Mouse (Mus musculus) heart, embryonic 16.5 days (tissue): ENCODE results near the gene Wwox. TPM values are rescaled to one million over a fixed set of nuclear protein-coding genes. Genes with fewer than 3 reads are reported as not detected.

Experiments used
- ATAC-seq: fragments of 200-750 bp; cut with Nextera tagmentation; replicated peaks from 2 replicates; pipeline ENCODE4 v1.8.0; 2017; ENCODE audit warnings: moderate number of reproducible peaks; ENCODE audit not compliant: insufficient read depth, low FRiP score; ENCODE audit errors: extremely low read depth
- H3K27ac ChIP-seq: fragments of 300-500 bp; sonication (generic); 2 replicates; pipeline ENCODE4 v1.5.1; 2014; ENCODE audit warnings: mild to moderate bottlenecking, low read length, control low read depth, moderate library complexity
- H3K27me3 ChIP-seq: fragments of 300-500 bp; sonication (generic); 2 replicates; pipeline ENCODE4 v1.6.1; 2014; ENCODE audit warnings: low read length, mixed read lengths; ENCODE audit not compliant: control insufficient read depth, insufficient read depth
- H3K36me3 ChIP-seq: fragments of 300-500 bp; sonication (generic); 2 replicates; pipeline ENCODE4 v1.6.1; 2014; ENCODE audit not compliant: control insufficient read depth, insufficient read depth
- H3K4me1 ChIP-seq: fragments of 300-500 bp; sonication (generic); 2 replicates; pipeline ENCODE4 v1.6.1; 2014; ENCODE audit warnings: low read length, mixed read lengths; ENCODE audit not compliant: control insufficient read depth, insufficient read depth
- H3K4me2 ChIP-seq: fragments of 300-500 bp; sonication (generic); 2 replicates; pipeline ENCODE4 v1.6.1; 2014; ENCODE audit warnings: low read depth, mild to moderate bottlenecking, control low read depth, low read length
- H3K4me3 ChIP-seq: fragments of 300-500 bp; sonication (generic); 2 replicates; pipeline ENCODE4 v1.5.1; 2014; ENCODE audit warnings: mild to moderate bottlenecking, control low read depth, low read length
- H3K9ac ChIP-seq: fragments of 300-500 bp; sonication (generic); 2 replicates; pipeline ENCODE4 v1.6.1; 2014; ENCODE audit warnings: low read length, control low read depth
- H3K9me3 ChIP-seq: fragments of 300-500 bp; sonication (generic); replicated peaks from 2 replicates; pipeline ENCODE4 v1.6.1; 2016; ENCODE audit warnings: low read length; ENCODE audit not compliant: control insufficient read depth
- WGBS: fragments of 180-500 bp; shearing (Covaris S2); extraction: QIAGEN DNeasy Blood & Tissue Kit; methylation state at CpG from one replicate; pipeline ENCODE4 v1.1.7; 2014; 5-methylcytosine and 5-hydroxymethylcytosine counted together
- polyA plus RNA-seq: library from polyadenylated mRNA; unstranded; fragments of >200 nt; fragmentation: Nextera tagmentation; extraction: Ambion mirVana; gene quantifications from 2 replicates; pipeline ENCODE4 v1.2.1, GENCODE M21; 2015

Gene Wwox
- polyA plus RNA-seq, 1 experiment from 2014 or later = 12.8 TPM

- no peak overlapping the region for H3K4me3 ChIP-seq
- WGBS = 66% methylated on average over 5 of the region's 5 CpGs
- no peak for ATAC-seq
- H3K36me3 ChIP-seq = no peaks in the 10 kb centered on the region
- no peaks in the 10 kb centered on the region for H3K27me3 ChIP-seq
- no peak overlapping the region for H3K27ac ChIP-seq
- peaks cover 7% of the 10 kb centered on the region; the same call in 1 of the 2 replicates for H3K9me3 ChIP-seq
- H3K9ac ChIP-seq = no peak overlapping the region
- H3K4me1 ChIP-seq = no peaks in the 10 kb centered on the region
- no peak overlapping the region for H3K4me2 ChIP-seq
These were observed 155.4 kb downstream of the Wwox start for GRCm38 (mm10) chr8:114594811-114595210.

- H3K4me1 ChIP-seq = no peaks in the 10 kb centered on the region
- no peak for ATAC-seq
- H3K9ac ChIP-seq = no peak overlapping the region
- 44% methylated on average over 10 of the region's 10 CpGs for WGBS
- no peak overlapping the region for H3K4me2 ChIP-seq
- no peak overlapping the region for H3K4me3 ChIP-seq
- no peaks in the 10 kb centered on the region for H3K27me3 ChIP-seq
- H3K27ac ChIP-seq = no peak overlapping the region
- no peaks in the 10 kb centered on the region for H3K36me3 ChIP-seq
- H3K9me3 ChIP-seq = peaks cover 7% of the 10 kb centered on the region; the same call in 1 of the 2 replicates
These were observed 160.1 kb downstream of the Wwox start for GRCm38 (mm10) chr8:114599555-114599954.

- peaks cover 7% of the 10 kb centered on the region; the same call in 1 of the 2 replicates for H3K9me3 ChIP-seq
- no peak for ATAC-seq
- no peaks in the 10 kb centered on the region for H3K36me3 ChIP-seq
- H3K4me2 ChIP-seq = no peak overlapping the region
- peaks cover 2% of the 10 kb centered on the region; the same call in 1 of the 2 replicates for H3K4me1 ChIP-seq
- H3K9ac ChIP-seq = no peak overlapping the region
- no peaks in the 10 kb centered on the region for H3K27me3 ChIP-seq
- no peak overlapping the region for H3K27ac ChIP-seq
- WGBS = 89% methylated on average over 11 of the region's 11 CpGs
- no peak overlapping the region for H3K4me3 ChIP-seq
These were observed 160.7 kb downstream of the Wwox start for GRCm38 (mm10) chr8:114600196-114600595.

- H3K9ac ChIP-seq = no peak overlapping the region
- H3K4me1 ChIP-seq = peaks cover 8% of the 10 kb centered on the region; the same call in 1 of the 2 replicates
- H3K36me3 ChIP-seq = no peaks in the 10 kb centered on the region
- 69% methylated on average over 3 of the region's 4 CpGs for WGBS
- no peaks in the 10 kb centered on the region for H3K27me3 ChIP-seq
- no peak for ATAC-seq
- no peak overlapping the region for H3K4me3 ChIP-seq
- no peak overlapping the region for H3K4me2 ChIP-seq
- no peak overlapping the region for H3K27ac ChIP-seq
- H3K9me3 ChIP-seq = no peaks in the 10 kb centered on the region
These were observed 163.6 kb downstream of the Wwox start for GRCm38 (mm10) chr8:114603046-114603445.

- no peaks in the 10 kb centered on the region for H3K36me3 ChIP-seq
- H3K4me3 ChIP-seq = no peak overlapping the region
- WGBS = 47% methylated on average over 6 of the region's 6 CpGs
- no peaks in the 10 kb centered on the region for H3K9me3 ChIP-seq
- no peaks in the 10 kb centered on the region for H3K27me3 ChIP-seq
- H3K9ac ChIP-seq = no peak overlapping the region
- H3K4me2 ChIP-seq = no peak overlapping the region
- peaks cover 8% of the 10 kb centered on the region; the same call in 1 of the 2 replicates for H3K4me1 ChIP-seq
- no peak for ATAC-seq
- no peak overlapping the region for H3K27ac ChIP-seq
These were observed 164.1 kb downstream of the Wwox start for GRCm38 (mm10) chr8:114603561-114603960.

GRCm38 (mm10) chr8:114604315-114604714 lies 164.9 kb downstream of the Wwox start:
- Histone ChIP-seq H3K4me2 (no peak overlapping the region), H3K9me3 (no peaks in the 10 kb centered on the region), H3K27me3 (no peaks in the 10 kb centered on the region), H3K36me3 (no peaks in the 10 kb centered on the region), H3K4me3 (no peak overlapping the region), H3K4me1 (peaks cover 8% of the 10 kb centered on the region; the same call in 1 of the 2 replicates), H3K27ac (no peak overlapping the region), H3K9ac (no peak overlapping the region)
- no peak for ATAC-seq
- WGBS = 49% methylated on average over 16 of the region's 16 CpGs

GRCm38 (mm10) chr8:114605651-114606050 lies 166.2 kb downstream of the Wwox start:
- Histone ChIP-seq H3K4me1 (peaks cover 8% of the 10 kb centered on the region; the same call in 1 of the 2 replicates), H3K27ac (no peak overlapping the region), H3K36me3 (no peaks in the 10 kb centered on the region), H3K9me3 (no peaks in the 10 kb centered on the region), H3K4me2 (no peak overlapping the region), H3K9ac (no peak overlapping the region), H3K27me3 (no peaks in the 10 kb centered on the region), H3K4me3 (no peak overlapping the region)
- ATAC-seq = no peak
- WGBS = 75% methylated on average over 2 of the region's 2 CpGs

- Histone ChIP-seq H3K27me3 (no peaks in the 10 kb centered on the region), H3K4me3 (no peak overlapping the region), H3K36me3 (no peaks in the 10 kb centered on the region), H3K4me2 (no peak overlapping the region), H3K9ac (no peak overlapping the region), H3K9me3 (no peaks in the 10 kb centered on the region), H3K27ac (no peak overlapping the region), H3K4me1 (peaks cover 8% of the 10 kb centered on the region; the same call in 1 of the 2 replicates)
- no peak for ATAC-seq
- 85% methylated on average over 5 of the region's 5 CpGs for WGBS
These were observed 169.9 kb downstream of the Wwox start for GRCm38 (mm10) chr8:114609330-114609729.

- H3K4me1 ChIP-seq = no peaks in the 10 kb centered on the region
- no peak overlapping the region for H3K27ac ChIP-seq
- H3K4me3 ChIP-seq = no peak overlapping the region
- H3K9me3 ChIP-seq = no peaks in the 10 kb centered on the region
- no peak overlapping the region for H3K9ac ChIP-seq
- WGBS = 52% methylated on average over 7 of the region's 7 CpGs
- no peak for ATAC-seq
- H3K36me3 ChIP-seq = no peaks in the 10 kb centered on the region
- H3K4me2 ChIP-seq = no peak overlapping the region
- no peaks in the 10 kb centered on the region for H3K27me3 ChIP-seq
These were observed 171.6 kb downstream of the Wwox start for GRCm38 (mm10) chr8:114611075-114611474.
